Mouse (Mus musculus) midbrain, embryonic 14.5 days (tissue): ENCODE results near the gene Mybpc3. TPM values are rescaled to one million over a fixed set of nuclear protein-coding genes. Genes with fewer than 3 reads are reported as not detected.

ENCODE experiments used
- ATAC-seq: fragments of 200-750 bp; cut with Nextera tagmentation; 2 replicates; pipeline ENCODE4 v1.8.0; 2017; ENCODE audit warnings: moderate number of reproducible peaks, moderate library complexity; ENCODE audit not compliant: low FRiP score, low TSS enrichment
- DNase-seq: peaks from one replicate; pipeline ENCODE4 v3.0.0-alpha.2; 2015
- H3K27ac ChIP-seq: fragments of 300-500 bp; sonication (generic); replicated peaks from 2 replicates; pipeline ENCODE4 v1.5.1; 2014; ENCODE audit warnings: mild to moderate bottlenecking, low read depth, low read length, moderate library complexity
- H3K27me3 ChIP-seq: fragments of 300-500 bp; sonication (generic); 2 replicates; pipeline ENCODE4 v1.6.1; 2014; ENCODE audit warnings: low read length, control low read depth, mixed read lengths; ENCODE audit not compliant: control insufficient read depth, insufficient read depth
- H3K36me3 ChIP-seq: fragments of 300-500 bp; sonication (generic); 2 replicates; pipeline ENCODE4 v1.6.1; 2014; ENCODE audit warnings: low read length, control low read depth; ENCODE audit not compliant: control insufficient read depth, insufficient read depth
- H3K4me1 ChIP-seq: fragments of 300-500 bp; sonication (generic); 2 replicates; pipeline ENCODE4 v1.6.1; 2014; ENCODE audit warnings: mild to moderate bottlenecking, antibody characterized with exemption, low read length, control low read depth; ENCODE audit not compliant: control insufficient read depth, insufficient read depth
- H3K4me2 ChIP-seq: fragments of 300-500 bp; sonication (generic); 2 replicates; pipeline ENCODE4 v1.6.1; 2014; ENCODE audit warnings: mild to moderate bottlenecking, low read length, moderate library complexity
- H3K4me3 ChIP-seq: fragments of 300-500 bp; sonication (generic); replicated peaks from 2 replicates; pipeline ENCODE4 v1.5.1; 2014; ENCODE audit warnings: low read depth, low read length
- H3K9ac ChIP-seq: fragments of 300-500 bp; sonication (generic); replicated peaks from 2 replicates; pipeline ENCODE4 v1.6.1; 2014; ENCODE audit warnings: mild to moderate bottlenecking, low read length, moderate library complexity
- H3K9me3 ChIP-seq: fragments of 300-500 bp; sonication (generic); 2 replicates; pipeline ENCODE4 v1.6.1; 2016; ENCODE audit warnings: low read length, control low read depth, mixed read lengths; ENCODE audit not compliant: control insufficient read depth
- WGBS: fragments of 180-500 bp; shearing (Covaris S2); extraction: QIAGEN DNeasy Blood & Tissue Kit; methylation state at CpG from one replicate; pipeline ENCODE4 v1.1.7; 2014; 5-methylcytosine and 5-hydroxymethylcytosine counted together
- polyA plus RNA-seq: library from polyadenylated mRNA; unstranded; fragments of >200 nt; fragmentation: Nextera tagmentation; extraction: Ambion mirVana; gene quantifications from 2 replicates; pipeline ENCODE4 v1.2.1, GENCODE M21; 2014

The Mybpc3 gene
- polyA plus RNA-seq, 1 experiment from 2014 or later, result not detected

DNA sequence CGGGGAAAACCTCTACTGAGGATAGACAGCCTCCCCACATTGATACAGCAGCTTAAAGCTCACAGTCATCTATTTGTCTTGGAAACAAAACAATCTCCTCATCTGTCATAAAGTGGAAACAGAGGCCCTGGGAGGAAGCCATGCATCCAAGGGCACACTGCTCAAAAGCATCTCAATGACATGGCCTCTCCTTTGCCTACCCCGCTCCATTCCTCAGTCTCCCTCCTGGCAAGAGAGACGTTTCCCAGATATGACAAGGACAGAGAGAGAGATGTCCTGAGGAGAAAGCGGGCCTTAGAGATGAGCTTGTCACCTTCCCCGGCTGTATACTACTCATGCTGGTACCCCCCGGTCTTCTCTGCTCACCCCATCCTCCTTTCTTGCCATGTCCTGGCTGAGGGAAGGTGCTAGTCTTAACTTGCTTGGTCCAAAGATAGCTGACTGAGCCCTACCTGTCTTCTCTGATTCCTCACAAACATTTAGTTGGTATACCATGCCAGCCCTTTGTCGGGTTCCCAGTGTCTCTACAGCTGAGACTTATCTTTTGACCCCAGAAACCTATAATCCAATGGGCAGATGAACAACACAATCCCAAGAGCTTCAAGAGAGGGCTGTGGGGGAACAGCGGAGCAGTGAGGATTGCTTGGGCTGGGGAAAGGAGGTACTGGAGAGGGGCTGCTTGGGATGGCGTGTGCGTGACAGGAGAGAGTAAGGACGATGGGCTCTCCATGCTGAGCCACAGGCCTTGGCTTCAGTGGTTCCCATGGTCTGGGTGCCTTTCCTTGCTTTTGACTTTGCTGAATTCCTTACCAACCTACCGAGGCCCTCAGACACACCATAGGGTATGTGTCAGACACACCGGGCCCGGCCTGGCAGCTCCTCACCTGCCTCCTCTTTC is 32.2 kb upstream of the Mybpc3 start:
- ATAC-seq, result no peak
- Histone ChIP-seq H3K9ac (no peak overlapping the region), H3K4me2 (no peak overlapping the region), H3K9me3 (no peaks in the 10 kb centered on the region), H3K27ac (no peak overlapping the region), H3K4me1 (no peaks in the 10 kb centered on the region), H3K36me3 (no peaks in the 10 kb centered on the region), H3K4me3 (no peak overlapping the region), H3K27me3 (no peaks in the 10 kb centered on the region)
- no peak for DNase-seq
- 88% methylated on average over 14 of the region's 14 CpGs for WGBS

DNA sequence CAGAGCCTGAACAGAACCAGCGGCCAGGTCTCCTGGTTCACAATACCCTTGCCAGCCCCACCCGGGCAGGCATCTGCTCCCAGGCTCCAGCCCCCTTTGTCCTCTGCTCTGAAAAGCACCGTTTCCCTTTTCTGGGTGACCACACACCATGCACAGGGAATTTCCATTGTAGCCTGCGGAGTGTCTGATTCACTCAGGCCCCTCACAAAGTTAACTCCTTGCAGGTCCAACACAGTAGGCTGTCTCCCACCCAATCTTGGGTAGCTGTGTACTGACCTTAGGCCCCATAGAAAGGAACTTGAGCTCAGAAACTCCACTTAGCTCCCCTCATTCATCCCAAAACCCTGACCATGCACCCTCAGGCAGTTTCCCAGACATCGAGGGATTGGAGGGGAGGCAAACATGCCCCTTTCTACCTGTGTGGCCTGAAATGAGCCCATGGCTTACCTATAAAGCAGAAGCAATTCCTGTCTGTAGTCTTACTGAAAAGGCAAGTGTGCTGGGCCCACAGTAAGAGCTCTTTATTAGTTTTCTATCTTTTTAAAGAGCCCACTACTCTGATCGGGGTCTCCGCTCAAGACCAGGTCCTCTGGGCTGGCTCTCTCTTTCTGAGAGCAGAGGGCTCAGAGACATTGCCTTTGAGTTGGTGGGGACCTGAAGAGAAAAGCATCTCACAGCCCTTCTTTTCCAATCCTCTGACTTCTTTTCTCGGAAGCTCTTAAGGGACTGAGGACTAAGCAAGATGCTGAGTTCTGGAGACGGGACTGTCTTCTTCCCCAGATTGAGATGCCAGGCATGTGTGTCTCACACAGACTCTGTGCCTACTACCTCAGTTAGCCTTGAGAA is 31.3 kb upstream of the Mybpc3 start:
- ATAC-seq, result no peak
- Histone ChIP-seq H3K9me3 (no peaks in the 10 kb centered on the region), H3K4me2 (no peak overlapping the region), H3K4me3 (no peak overlapping the region), H3K9ac (no peak overlapping the region), H3K36me3 (no peaks in the 10 kb centered on the region), H3K27ac (no peak overlapping the region), H3K27me3 (no peaks in the 10 kb centered on the region), H3K4me1 (no peaks in the 10 kb centered on the region)
- 59% methylated on average over 9 of the region's 9 CpGs for WGBS
- no peak for DNase-seq

DNA sequence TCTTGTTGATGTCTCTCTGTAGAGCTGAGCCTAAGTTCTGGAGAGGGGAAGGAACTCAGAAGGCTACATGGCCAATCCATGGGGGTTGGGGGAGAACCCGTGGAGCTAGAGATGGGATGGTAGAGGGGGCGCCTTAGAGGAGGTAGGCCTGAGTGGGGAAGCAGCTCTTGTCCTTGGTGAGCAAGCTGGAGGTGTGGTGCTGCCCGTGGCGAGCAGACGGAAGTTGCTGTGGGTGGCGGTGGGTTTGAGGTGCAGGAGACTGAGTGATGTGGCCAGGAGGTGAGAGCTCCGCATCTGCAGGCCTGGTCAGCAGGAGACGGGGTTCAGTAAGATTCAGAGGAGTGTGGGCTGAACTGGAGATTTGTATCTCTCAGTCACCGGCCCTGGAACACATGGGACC is 30.5 kb upstream of the Mybpc3 start:
- DNase-seq (no peak), ATAC-seq (no peak)
- no peaks in the 10 kb centered on the region for H3K9me3 ChIP-seq
- 91% methylated on average over 9 of the region's 9 CpGs for WGBS
- H3K27ac ChIP-seq, result no peak overlapping the region
- H3K4me2 ChIP-seq, result no peak overlapping the region
- no peak overlapping the region for H3K9ac ChIP-seq
- no peaks in the 10 kb centered on the region for H3K36me3 ChIP-seq
- H3K27me3 ChIP-seq, result no peaks in the 10 kb centered on the region
- no peak overlapping the region for H3K4me3 ChIP-seq
- no peaks in the 10 kb centered on the region for H3K4me1 ChIP-seq

DNA sequence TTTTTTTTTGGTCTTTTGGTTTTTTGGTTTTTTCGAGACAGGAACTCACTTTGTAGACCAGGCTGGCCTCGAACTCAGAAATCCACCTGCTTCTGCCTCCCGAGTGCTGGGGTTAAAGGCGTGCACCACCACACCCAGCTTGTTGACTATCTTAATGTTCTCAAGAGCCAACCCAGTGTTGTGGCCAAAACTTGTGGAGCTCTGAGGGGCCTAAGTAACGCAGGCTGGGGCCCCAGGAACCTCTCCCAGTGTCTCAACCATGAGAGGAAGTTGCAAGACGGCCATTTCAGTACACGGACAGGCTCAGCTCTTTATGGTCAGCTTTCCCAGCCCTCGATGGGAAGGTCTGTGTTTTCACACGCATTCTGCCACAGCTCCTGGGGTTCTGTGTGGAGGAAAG is 29.0 kb upstream of the Mybpc3 start:
- Histone ChIP-seq H3K4me2 (no peak overlapping the region), H3K4me3 (no peak overlapping the region), H3K9me3 (no peaks in the 10 kb centered on the region), H3K4me1 (no peaks in the 10 kb centered on the region), H3K27ac (no peak overlapping the region), H3K36me3 (no peaks in the 10 kb centered on the region), H3K27me3 (no peaks in the 10 kb centered on the region), H3K9ac (no peak overlapping the region)
- 81% methylated on average over 9 of the region's 9 CpGs for WGBS
- DNase-seq (no peak), ATAC-seq (no peak)

DNA sequence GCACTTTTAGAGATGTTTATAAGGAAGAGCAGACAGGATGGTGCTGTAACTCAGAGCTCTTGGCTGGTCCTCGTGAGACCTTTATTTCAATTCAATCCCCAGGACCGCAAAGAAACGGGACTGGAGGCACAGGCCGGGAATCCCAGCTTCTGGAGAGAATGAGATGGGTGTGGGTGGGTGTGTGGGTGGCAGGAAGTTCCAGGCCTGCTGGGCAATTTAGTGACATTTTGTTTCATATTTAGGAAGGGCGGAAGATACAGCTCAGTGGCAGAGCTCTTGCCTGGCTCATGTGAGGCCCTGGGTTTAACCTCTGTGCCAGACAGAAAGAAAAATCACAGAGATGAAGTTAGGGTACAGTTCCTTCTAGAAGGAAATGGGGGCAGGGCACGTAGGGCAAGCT is 27.7 kb upstream of the Mybpc3 start:
- DNase-seq, result no peak
- Histone ChIP-seq H3K9ac (no peak overlapping the region), H3K4me1 (no peaks in the 10 kb centered on the region)

DNA sequence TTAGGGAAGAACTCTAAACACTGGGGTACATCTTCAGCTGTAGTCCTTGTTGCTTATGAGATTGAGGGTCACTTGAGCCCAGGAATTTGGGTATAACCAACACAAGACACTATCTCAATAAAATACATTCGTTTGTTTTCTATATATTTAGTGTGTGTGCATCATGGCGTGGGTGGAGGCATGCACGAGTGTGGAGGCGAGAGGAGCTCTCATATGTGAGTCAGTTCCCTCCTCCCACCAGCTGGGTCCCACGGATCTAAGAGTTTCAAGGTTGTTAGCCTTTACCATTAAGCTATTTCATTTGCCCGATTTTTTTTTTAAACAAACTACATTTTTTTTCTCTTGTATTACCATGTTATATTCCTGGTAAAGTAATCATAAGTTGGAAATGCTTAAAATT is 27.1 kb upstream of the Mybpc3 start:
- no peaks in the 10 kb centered on the region for H3K4me1 ChIP-seq

More for the DNA sequence above, 27.7 kb upstream of the Mybpc3 start:
- no peaks in the 10 kb centered on the region for H3K9me3 ChIP-seq
- H3K4me3 ChIP-seq, result no peak overlapping the region
- H3K27me3 ChIP-seq, result no peaks in the 10 kb centered on the region
- H3K36me3 ChIP-seq, result no peaks in the 10 kb centered on the region
- no peak for ATAC-seq
- no peak overlapping the region for H3K4me2 ChIP-seq
- no peak overlapping the region for H3K27ac ChIP-seq
- WGBS, result 79% methylated on average over 6 of the region's 6 CpGs

DNA sequence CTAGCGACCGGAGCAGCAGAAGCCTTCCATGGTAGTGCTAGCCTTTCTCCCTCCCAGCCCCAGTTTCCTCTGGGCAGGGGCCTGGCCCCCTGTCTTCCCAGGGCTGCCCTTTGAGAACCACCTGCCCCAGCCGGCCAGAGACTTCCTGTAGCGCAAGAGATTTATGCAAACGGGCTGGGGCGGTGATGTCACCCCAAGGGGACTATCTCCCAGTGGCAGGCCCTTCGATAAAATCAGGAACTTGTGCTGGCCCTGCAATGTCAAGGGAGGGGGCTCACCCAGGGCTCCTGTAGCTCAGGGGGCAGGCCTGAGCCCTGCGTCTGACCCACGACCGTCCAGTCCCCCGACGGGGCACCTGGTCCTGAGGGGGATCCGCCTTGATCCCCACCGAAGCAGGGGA is 21.4 kb upstream of the Mybpc3 start:
- H3K4me2 ChIP-seq, result no peak overlapping the region
- H3K9ac ChIP-seq, result no peak overlapping the region
- WGBS, result 76% methylated on average over 14 of the region's 14 CpGs
- no peaks in the 10 kb centered on the region for H3K4me1 ChIP-seq
- H3K27me3 ChIP-seq, result no peaks in the 10 kb centered on the region
- no peaks in the 10 kb centered on the region for H3K36me3 ChIP-seq
- no peak overlapping the region for H3K27ac ChIP-seq
- no peak for DNase-seq
- no peaks in the 10 kb centered on the region for H3K9me3 ChIP-seq
- no peak for ATAC-seq
- no peak overlapping the region for H3K4me3 ChIP-seq

More for the DNA sequence above, 27.1 kb upstream of the Mybpc3 start:
- H3K9me3 ChIP-seq, result no peaks in the 10 kb centered on the region
- H3K27me3 ChIP-seq, result no peaks in the 10 kb centered on the region
- no peak overlapping the region for H3K4me3 ChIP-seq
- DNase-seq, result no peak
- H3K27ac ChIP-seq, result no peak overlapping the region
- ATAC-seq, result no peak
- H3K4me2 ChIP-seq, result no peak overlapping the region
- no peak overlapping the region for H3K9ac ChIP-seq
- 82% methylated on average over 6 of the region's 6 CpGs for WGBS
- H3K36me3 ChIP-seq, result no peaks in the 10 kb centered on the region

DNA sequence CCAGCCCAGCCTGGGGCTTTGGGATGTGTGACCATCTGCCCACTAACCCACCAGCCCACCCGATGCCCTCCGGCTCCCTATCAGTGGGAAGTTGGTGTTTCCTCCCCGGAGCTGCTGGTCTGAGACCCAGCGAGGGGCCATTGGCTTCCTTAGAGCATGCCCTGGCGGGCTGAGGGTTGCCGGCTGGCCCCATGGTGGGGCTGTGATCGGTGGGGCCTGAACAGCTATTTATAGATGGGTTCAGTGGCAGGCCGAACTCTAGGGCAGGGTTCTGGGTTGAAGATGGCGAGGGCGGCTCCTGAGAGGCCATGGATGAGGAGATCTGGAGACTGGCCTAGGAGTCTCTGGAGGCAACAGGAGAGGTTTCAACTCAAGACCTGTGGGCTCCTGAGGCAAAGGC is 20.9 kb upstream of the Mybpc3 start:
- ATAC-seq (no peak), DNase-seq (no peak)
- Histone ChIP-seq H3K4me2 (no peak overlapping the region), H3K9me3 (no peaks in the 10 kb centered on the region), H3K4me3 (no peak overlapping the region), H3K4me1 (no peaks in the 10 kb centered on the region), H3K27ac (no peak overlapping the region), H3K27me3 (no peaks in the 10 kb centered on the region), H3K9ac (no peak overlapping the region), H3K36me3 (no peaks in the 10 kb centered on the region)
- WGBS, result 79% methylated on average over 10 of the region's 10 CpGs
